Mouse (Mus musculus) midbrain, embryonic 11.5 days (tissue): ENCODE data around the gene 0610040J01Rik. TPM values are rescaled to one million over a fixed set of nuclear protein-coding genes. Genes with fewer than 3 reads are reported as not detected.

ENCODE experiments used
- ATAC-seq: fragments of 200-750 bp; cut with Nextera tagmentation; 2 replicates; pipeline ENCODE4 v1.8.0; 2017; ENCODE audit warnings: moderate TSS enrichment, moderate library complexity; ENCODE audit not compliant: low FRiP score
- DNase-seq: peaks from one replicate; pipeline ENCODE4 v3.0.0; 2015; ENCODE audit warnings: low spot score; ENCODE audit errors: missing footprints
- H3K27ac ChIP-seq: fragments of 300-500 bp; sonication (generic); 2 replicates; pipeline ENCODE4 v1.5.1; 2014; ENCODE audit warnings: low read depth, low read length
- H3K27me3 ChIP-seq: fragments of 300-500 bp; sonication (generic); 2 replicates; pipeline ENCODE4 v1.6.1; 2014; ENCODE audit warnings: mild to moderate bottlenecking, low read length, moderate library complexity, mixed read lengths; ENCODE audit not compliant: control insufficient read depth, insufficient read depth
- H3K36me3 ChIP-seq: fragments of 300-500 bp; sonication (generic); 2 replicates; pipeline ENCODE4 v1.6.1; 2014; ENCODE audit warnings: mild to moderate bottlenecking, low read length, moderate library complexity, mixed read lengths; ENCODE audit not compliant: control insufficient read depth, insufficient read depth
- H3K4me1 ChIP-seq: fragments of 300-500 bp; sonication (generic); 2 replicates; pipeline ENCODE4 v1.6.1; 2014; ENCODE audit warnings: low read length; ENCODE audit not compliant: control insufficient read depth, insufficient read depth
- H3K4me2 ChIP-seq: fragments of 300-500 bp; sonication (generic); 2 replicates; pipeline ENCODE4 v1.6.1; 2014; ENCODE audit warnings: mild to moderate bottlenecking, moderate library complexity
- H3K4me3 ChIP-seq: fragments of 300-500 bp; sonication (generic); 2 replicates; pipeline ENCODE4 v1.5.1; 2014; ENCODE audit warnings: low read depth, low read length
- H3K9ac ChIP-seq: fragments of 300-500 bp; sonication (generic); 2 replicates; pipeline ENCODE4 v1.6.1; 2014; ENCODE audit warnings: low read length
- H3K9me3 ChIP-seq: fragments of 300-500 bp; sonication (generic); 2 replicates; pipeline ENCODE4 v1.6.1; 2016; ENCODE audit warnings: low read length; ENCODE audit not compliant: control insufficient read depth
- WGBS: fragments of 180-500 bp; shearing (Covaris S2); extraction: QIAGEN DNeasy Blood & Tissue Kit; methylation state at CpG from one replicate; pipeline ENCODE4 v1.1.7; 2014; 5-methylcytosine and 5-hydroxymethylcytosine counted together
- polyA plus RNA-seq: library from polyadenylated mRNA; unstranded; fragments of >200 nt; fragmentation: Nextera tagmentation; extraction: Ambion mirVana; gene quantifications from 2 replicates; pipeline ENCODE4 v1.2.1, GENCODE M21; 2014

0610040J01Rik gene
- polyA plus RNA-seq, 1 experiment from 2014 or later, result 0.96 TPM

DNA sequence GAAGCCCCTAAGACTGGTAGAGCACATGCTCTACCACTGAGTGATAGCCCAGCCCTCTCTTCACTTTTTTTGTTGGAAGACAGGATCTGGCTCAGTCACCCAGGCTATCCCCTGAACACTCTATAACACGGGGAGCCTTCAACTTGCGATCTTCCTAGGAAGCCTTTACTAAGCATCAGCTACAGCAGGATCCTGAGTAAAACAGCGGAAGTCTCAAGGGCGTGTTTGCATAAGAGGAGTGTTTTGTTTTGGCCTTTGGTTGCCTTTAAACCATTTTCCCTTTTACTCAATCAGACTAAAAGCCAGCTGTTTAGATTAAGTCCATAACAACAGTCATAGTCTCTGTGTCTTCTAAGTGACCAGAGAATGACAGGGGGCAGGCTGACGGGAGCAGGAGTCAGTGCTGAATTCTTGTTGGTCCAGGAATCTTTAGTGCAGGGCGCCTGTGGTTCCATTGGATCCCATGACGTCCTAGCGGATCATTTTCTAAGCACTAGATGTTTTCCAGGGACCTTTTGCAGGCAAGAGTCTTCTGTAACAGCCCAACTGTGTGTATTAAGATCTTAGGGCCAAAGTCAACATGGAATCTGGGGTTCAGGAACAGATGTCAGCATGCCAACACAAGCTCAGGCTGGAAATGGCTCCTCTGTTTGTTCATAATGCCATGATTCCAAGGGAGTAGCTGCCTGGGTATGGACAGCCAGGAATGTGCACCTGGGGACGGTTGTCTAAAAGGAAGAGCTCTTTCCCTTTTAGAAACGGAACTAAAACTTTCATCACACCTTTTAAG lies 98.2 kb downstream of the 0610040J01Rik start:
- H3K9me3 ChIP-seq, result no peaks in the 10 kb centered on the region
- no peak overlapping the region for H3K4me3 ChIP-seq
- no peaks in the 10 kb centered on the region for H3K4me1 ChIP-seq
- no peak overlapping the region for H3K9ac ChIP-seq
- 89% methylated on average over 10 of the region's 10 CpGs for WGBS
- no peak for ATAC-seq
- DNase-seq, result no peak
- no peaks in the 10 kb centered on the region for H3K27me3 ChIP-seq
- no peaks in the 10 kb centered on the region for H3K36me3 ChIP-seq
- no peak overlapping the region for H3K4me2 ChIP-seq
- H3K27ac ChIP-seq, result no peak overlapping the region

DNA sequence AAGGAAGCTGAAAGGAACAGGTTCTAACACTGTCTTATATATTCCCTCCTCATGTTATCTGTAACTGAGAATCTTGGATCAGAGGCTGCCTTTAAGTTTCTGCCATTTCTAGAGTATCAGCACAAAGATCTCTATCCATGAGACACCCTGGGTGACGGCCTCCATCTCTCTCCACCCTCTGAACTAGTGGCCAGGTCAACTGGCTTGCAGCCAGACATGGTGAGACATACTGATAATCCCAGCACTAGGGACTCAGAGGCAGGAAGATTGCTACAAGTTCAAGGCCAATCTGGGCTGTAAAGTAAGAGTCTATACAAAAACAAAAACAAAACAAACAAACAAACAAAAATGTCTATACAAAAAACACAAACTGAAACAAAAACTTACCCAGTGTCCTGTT lies 102.7 kb downstream of the 0610040J01Rik start:
- Histone ChIP-seq H3K27me3 (no peaks in the 10 kb centered on the region), H3K36me3 (no peaks in the 10 kb centered on the region), H3K4me1 (no peaks in the 10 kb centered on the region), H3K27ac (no peak overlapping the region), H3K9ac (no peak overlapping the region), H3K4me2 (no peak overlapping the region), H3K4me3 (no peak overlapping the region), H3K9me3 (no peaks in the 10 kb centered on the region)
- DNase-seq (no peak), ATAC-seq (no peak)
- WGBS, result 71% methylated on average over 1 of the region's 1 CpGs

DNA sequence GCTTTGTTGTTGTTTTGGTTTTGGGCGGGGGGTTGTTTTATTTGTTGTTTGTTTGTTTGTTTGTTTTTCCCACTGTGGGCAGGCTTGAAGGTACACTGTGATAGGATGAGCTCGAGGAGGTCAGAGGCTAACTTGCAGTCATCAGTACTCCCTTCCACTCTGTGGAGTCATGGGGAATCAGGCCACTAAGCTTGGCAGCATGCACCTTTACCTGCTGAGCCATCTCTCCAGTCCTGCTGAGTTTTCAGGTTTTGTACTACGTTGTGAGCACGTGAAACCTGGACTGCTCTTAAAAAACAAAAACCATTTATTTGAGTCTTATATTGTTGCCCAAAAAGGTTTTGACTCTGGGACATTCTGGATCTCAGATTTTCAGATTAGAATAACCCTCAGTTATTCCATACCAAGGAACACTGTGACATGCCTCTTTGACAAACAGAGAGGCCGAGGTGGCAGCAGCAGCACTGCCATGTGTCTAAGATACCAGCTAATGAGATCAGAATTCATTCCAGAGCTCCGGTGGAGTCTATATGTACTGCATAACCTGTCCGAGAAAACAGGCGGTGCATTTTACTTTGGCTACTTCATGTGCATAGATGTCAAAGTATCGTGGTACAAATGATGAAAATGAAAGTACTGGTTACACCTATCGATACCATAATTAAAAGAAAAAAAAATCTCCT lies 104.4 kb downstream of the 0610040J01Rik start:
- H3K27me3 ChIP-seq, result no peaks in the 10 kb centered on the region
- no peak overlapping the region for H3K9ac ChIP-seq
- H3K4me1 ChIP-seq, result no peaks in the 10 kb centered on the region
- WGBS, result 88% methylated on average over 10 of the region's 10 CpGs
- H3K4me2 ChIP-seq, result no peak overlapping the region
- no peak overlapping the region for H3K4me3 ChIP-seq
- DNase-seq (no peak), ATAC-seq (no peak)
- H3K27ac ChIP-seq, result no peak overlapping the region
- no peaks in the 10 kb centered on the region for H3K36me3 ChIP-seq
- H3K9me3 ChIP-seq, result no peaks in the 10 kb centered on the region

DNA sequence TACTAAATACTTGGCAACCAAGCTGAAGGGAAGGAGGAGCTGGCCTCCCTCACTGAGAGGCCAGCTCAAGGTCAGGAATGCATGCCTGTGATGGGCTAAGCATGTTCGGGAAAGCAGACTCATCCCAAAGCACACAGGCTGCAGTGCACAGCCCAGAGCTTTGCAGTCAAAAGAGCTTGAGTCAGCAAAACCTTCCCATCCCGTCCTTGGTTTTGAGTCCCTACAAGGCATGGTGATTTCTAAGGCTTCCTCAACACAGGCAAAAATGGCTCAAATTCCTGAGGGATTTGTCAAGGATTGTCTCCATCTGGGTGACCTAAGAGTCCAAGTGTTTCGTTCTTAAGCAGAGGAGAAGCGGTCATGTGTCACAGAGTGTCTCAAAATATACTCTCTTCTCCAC lies 106.0 kb downstream of the 0610040J01Rik start:
- Histone ChIP-seq H3K4me1 (no peaks in the 10 kb centered on the region), H3K27ac (no peak overlapping the region), H3K4me2 (no peak overlapping the region), H3K36me3 (no peaks in the 10 kb centered on the region; the same call in 1 of the 2 replicates), H3K9ac (no peak overlapping the region), H3K9me3 (no peaks in the 10 kb centered on the region), H3K4me3 (no peak overlapping the region), H3K27me3 (no peaks in the 10 kb centered on the region)
- no peak for ATAC-seq
- 80% methylated on average over 4 of the region's 4 CpGs for WGBS
- no peak for DNase-seq

DNA sequence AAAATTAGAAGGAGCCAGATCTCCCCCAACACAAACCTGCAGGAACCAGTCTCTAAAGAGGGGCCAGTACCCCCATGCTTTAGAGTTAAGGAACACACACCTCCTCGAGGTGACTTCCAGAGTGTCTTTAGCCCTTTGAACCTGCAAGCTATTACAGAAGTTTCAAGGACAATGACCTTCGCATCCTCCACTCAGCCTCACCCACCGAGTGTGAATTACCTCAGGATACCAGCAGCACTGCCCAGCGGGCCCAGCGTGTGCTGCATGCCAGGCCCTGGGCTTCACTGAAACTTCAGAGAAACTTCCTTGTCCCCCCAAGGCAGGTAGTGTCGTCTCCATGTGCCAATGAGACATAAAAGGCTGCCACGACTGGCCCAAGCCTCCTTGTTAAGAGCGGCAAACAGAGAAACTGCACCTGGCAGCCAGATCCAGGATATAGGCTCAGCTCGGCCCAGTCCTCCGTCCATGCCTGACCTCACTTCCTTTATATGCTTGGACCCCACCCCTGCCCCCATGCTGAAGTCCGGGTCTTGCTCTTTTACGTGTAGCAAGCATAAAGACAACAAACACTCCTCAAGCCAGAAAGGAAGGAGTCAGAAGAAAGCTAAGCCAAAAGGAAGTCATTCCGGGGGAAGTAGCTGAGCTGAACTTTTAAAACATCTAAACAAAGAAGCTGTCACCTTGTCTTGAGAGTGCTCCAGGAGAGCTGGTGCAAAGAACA lies 111.3 kb downstream of the 0610040J01Rik start:
- no peak overlapping the region for H3K4me2 ChIP-seq
- H3K4me1 ChIP-seq, result no peaks in the 10 kb centered on the region
- no peak overlapping the region for H3K9ac ChIP-seq
- H3K36me3 ChIP-seq, result peaks cover 2% of the 10 kb centered on the region; the same call in 1 of the 2 replicates
- H3K9me3 ChIP-seq, result no peaks in the 10 kb centered on the region
- 85% methylated on average over 13 of the region's 13 CpGs for WGBS
- no peaks in the 10 kb centered on the region for H3K27me3 ChIP-seq
- ATAC-seq (no peak), DNase-seq (no peak)
- H3K4me3 ChIP-seq, result no peak overlapping the region
- H3K27ac ChIP-seq, result no peak overlapping the region

DNA sequence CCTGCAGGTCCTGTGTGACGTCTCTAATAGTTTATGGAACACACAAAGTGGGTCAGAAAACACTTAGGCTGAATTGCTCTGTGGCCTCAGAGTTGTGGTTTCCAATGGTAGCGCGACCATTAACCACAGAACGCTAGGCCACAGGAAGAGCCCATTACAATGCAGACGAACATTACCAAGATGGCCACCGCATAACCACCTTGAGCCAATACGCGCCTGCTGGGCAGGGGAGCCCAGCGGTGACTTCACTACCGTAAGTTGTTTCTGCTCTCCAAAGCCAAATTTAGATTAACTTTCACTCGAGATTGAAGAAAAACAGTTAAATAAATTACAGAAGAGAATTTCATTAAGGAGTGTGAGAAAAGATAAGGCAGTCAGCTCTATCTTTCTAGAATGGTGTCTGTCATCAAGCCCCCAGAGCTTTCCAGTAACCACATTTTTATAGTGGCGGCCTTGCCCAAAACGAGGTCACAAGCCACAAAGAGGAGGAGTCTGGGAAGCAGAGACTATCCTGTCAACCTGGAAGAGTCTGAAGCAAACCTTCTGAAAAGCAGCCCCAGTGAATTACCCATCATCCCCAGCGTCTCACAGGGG lies 113.0 kb downstream of the 0610040J01Rik start:
- Histone ChIP-seq H3K4me2 (no peak overlapping the region), H3K9ac (no peak overlapping the region), H3K4me1 (no peaks in the 10 kb centered on the region), H3K9me3 (no peaks in the 10 kb centered on the region), H3K27me3 (no peaks in the 10 kb centered on the region), H3K36me3 (peaks cover 2% of the 10 kb centered on the region; the same call in 1 of the 2 replicates), H3K4me3 (no peak overlapping the region), H3K27ac (no peak overlapping the region)
- ATAC-seq, result no peak
- WGBS, result 92% methylated on average over 14 of the region's 14 CpGs
- no peak for DNase-seq

DNA sequence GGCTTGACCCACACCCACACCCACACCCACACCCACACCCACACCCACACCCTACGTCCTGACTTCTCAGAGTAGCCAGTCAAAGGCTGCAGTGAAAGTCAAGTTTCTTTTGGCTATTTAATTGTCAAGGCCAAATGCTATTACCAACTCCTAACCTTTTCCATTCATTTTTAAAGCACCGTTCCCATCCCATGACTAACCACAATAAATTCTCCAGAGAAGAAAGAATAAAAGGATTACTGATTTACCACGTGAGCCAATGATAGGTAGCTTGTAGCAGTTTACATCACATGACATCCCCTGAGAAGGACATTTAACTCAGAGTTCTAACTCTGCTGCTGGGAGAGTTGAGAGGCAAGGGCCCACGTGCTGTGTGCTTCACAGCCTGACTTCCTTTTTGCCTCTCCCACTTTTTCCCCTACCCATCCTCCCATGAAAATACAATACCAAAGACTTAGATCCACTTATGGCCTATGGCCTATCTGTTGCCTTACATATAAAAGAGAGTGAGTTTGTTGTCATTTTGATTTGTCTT lies 118.7 kb downstream of the 0610040J01Rik start:
- no peak overlapping the region for H3K4me2 ChIP-seq
- no peak overlapping the region for H3K4me3 ChIP-seq
- no peak overlapping the region for H3K27ac ChIP-seq
- ATAC-seq, result no peak
- no peak overlapping the region for H3K9ac ChIP-seq
- H3K9me3 ChIP-seq, result no peaks in the 10 kb centered on the region
- no peaks in the 10 kb centered on the region for H3K27me3 ChIP-seq
- H3K4me1 ChIP-seq, result no peaks in the 10 kb centered on the region
- no peaks in the 10 kb centered on the region for H3K36me3 ChIP-seq
- WGBS, result 74% methylated on average over 4 of the region's 4 CpGs
- no peak for DNase-seq

DNA sequence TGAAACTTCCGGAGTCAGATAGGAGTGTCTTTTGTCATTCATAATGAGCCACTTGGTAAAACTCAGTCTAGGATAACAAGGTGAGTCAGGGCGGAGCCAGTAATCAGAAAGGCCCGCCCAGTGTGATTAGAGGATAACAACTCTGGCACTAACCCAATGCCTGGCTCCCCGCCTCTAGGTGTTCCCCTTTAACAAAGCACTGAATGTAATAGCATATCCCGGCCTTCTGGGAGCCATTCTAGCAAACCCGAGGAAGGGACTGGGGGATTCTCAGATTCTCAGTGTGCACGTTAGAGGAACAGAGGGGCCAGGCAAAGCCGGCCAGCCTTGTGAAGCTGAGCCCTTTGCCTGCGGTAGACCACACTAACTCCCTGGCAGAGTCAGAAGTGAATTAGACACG lies 120.7 kb downstream of the 0610040J01Rik start:
- Histone ChIP-seq H3K9me3 (no peaks in the 10 kb centered on the region), H3K9ac (no peak overlapping the region), H3K4me2 (no peak overlapping the region), H3K27me3 (no peaks in the 10 kb centered on the region), H3K36me3 (no peaks in the 10 kb centered on the region), H3K27ac (no peak overlapping the region), H3K4me3 (no peak overlapping the region), H3K4me1 (no peaks in the 10 kb centered on the region)
- DNase-seq (no peak), ATAC-seq (no peak)
- 47% methylated on average over 10 of the region's 10 CpGs for WGBS
